Mouse (Mus musculus) stomach, embryonic 16.5 days (tissue): ENCODE measurements around the gene Cacna1s. TPM values are rescaled to one million over a fixed set of nuclear protein-coding genes. Genes with fewer than 3 reads are reported as not detected.

ENCODE experiments used
- ATAC-seq: fragments of 200-750 bp; cut with Nextera tagmentation; 2 replicates; pipeline ENCODE4 v1.8.0; 2017; ENCODE audit warnings: moderate number of reproducible peaks, moderate TSS enrichment; ENCODE audit not compliant: insufficient read depth, low FRiP score
- H3K27ac ChIP-seq: fragments of 300-500 bp; sonication (generic); 2 replicates; pipeline ENCODE4 v1.5.1; 2014; ENCODE audit warnings: low read length
- H3K27me3 ChIP-seq: fragments of 300-500 bp; sonication (generic); 2 replicates; pipeline ENCODE4 v1.6.1; 2014; ENCODE audit warnings: low read length, control low read depth, mixed read lengths; ENCODE audit not compliant: control insufficient read depth, insufficient read depth
- H3K36me3 ChIP-seq: fragments of 300-500 bp; sonication (generic); 2 replicates; pipeline ENCODE4 v1.6.1; 2014; ENCODE audit warnings: low read length; ENCODE audit not compliant: control insufficient read depth, insufficient read depth
- H3K4me1 ChIP-seq: fragments of 300-500 bp; sonication (generic); 2 replicates; pipeline ENCODE4 v1.6.1; 2014; ENCODE audit warnings: low read length, control low read depth, mixed read lengths; ENCODE audit not compliant: control insufficient read depth, insufficient read depth
- H3K4me2 ChIP-seq: fragments of 300-500 bp; sonication (generic); 2 replicates; pipeline ENCODE4 v1.6.1; 2014; ENCODE audit warnings: low read depth, low read length, mixed read lengths
- H3K4me3 ChIP-seq: fragments of 300-500 bp; sonication (generic); replicated peaks from 2 replicates; pipeline ENCODE4 v1.5.1; 2014; ENCODE audit warnings: mild to moderate bottlenecking, low read length
- H3K9ac ChIP-seq: fragments of 300-500 bp; sonication (generic); 2 replicates; pipeline ENCODE4 v1.6.1; 2014; ENCODE audit warnings: low read length
- H3K9me3 ChIP-seq: fragments of 300-500 bp; sonication (generic); replicated peaks from 2 replicates; pipeline ENCODE4 v1.6.1; 2016; ENCODE audit warnings: low read length, control low read depth; ENCODE audit not compliant: control insufficient read depth
- WGBS: fragments of 180-500 bp; shearing (Covaris S2); extraction: QIAGEN DNeasy Blood & Tissue Kit; methylation state at CpG from one replicate; pipeline ENCODE4 v1.1.7; 2014; 5-methylcytosine and 5-hydroxymethylcytosine counted together
- polyA plus RNA-seq: library from polyadenylated mRNA; unstranded; fragments of >200 nt; fragmentation: Nextera tagmentation; extraction: Ambion mirVana; gene quantifications from 2 replicates; pipeline ENCODE4 v1.2.1, GENCODE M21; 2015

Cacna1s gene
- polyA plus RNA-seq, 1 experiment from 2014 or later = 2.0 TPM

GRCm38 (mm10) chr1:136136547-136136946, 84.0 kb downstream of the Cacna1s start:
- Histone ChIP-seq H3K9ac (0 out of 2 replicates have a peak overlapping the region, but pooled peaks have one; percentile 9), H3K36me3 (no peaks in the 10 kb centered on the region), H3K4me1 (peaks cover 84% of the 10 kb centered on the region), H3K27me3 (no peaks in the 10 kb centered on the region), H3K27ac (peak overlapping the region; percentile 70), H3K4me2 (peak overlapping the region; percentile 23; the same call in 1 of the 2 replicates), H3K9me3 (no peaks in the 10 kb centered on the region), H3K4me3 (no peak overlapping the region)
- ATAC-seq = no peak
- WGBS = 49% methylated on average over 4 of the region's 4 CpGs

DNA sequence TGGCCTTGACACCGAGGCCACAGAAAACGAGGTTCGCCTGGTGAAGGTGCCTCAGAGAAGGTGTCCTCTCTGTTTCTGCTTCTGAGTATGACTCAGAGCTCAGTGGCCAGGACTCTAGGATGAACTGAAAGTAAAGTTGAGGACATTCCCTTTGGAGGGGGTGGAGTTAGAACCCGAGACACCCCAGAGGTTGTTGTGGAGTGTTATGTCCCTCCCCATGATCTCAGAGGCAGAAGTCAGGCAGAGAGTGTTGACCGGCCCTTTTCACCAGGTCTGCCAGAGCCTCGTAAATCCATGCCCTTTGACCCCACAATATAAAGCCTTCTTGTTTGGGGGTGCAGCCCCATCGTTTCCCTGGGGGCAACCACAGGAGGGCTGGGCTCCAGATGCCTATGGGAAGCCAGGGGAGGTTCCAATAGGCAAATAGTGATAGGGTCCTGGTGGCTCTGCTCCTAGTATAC, 84.6 kb downstream of the Cacna1s start:
- peak overlapping the region; percentile 42; the same call in 1 of the 2 replicates for H3K9ac ChIP-seq
- peak overlapping the region; percentile 70 for H3K27ac ChIP-seq
- peaks cover 81% of the 10 kb centered on the region for H3K4me1 ChIP-seq
- no peaks in the 10 kb centered on the region for H3K27me3 ChIP-seq
- 29% methylated on average over 7 of the region's 7 CpGs for WGBS
- H3K4me2 ChIP-seq = peak overlapping the region; percentile 23
- ATAC-seq = no peak
- H3K36me3 ChIP-seq = no peaks in the 10 kb centered on the region
- no peak overlapping the region for H3K4me3 ChIP-seq
- no peaks in the 10 kb centered on the region for H3K9me3 ChIP-seq

- Histone ChIP-seq H3K9ac (peak overlapping the region; percentile 42; the same call in 1 of the 2 replicates), H3K27ac (peak overlapping the region; percentile 70), H3K9me3 (no peaks in the 10 kb centered on the region), H3K4me3 (no peak overlapping the region), H3K36me3 (no peaks in the 10 kb centered on the region), H3K4me2 (peak overlapping the region; percentile 23; the same call in 1 of the 2 replicates), H3K4me1 (peaks cover 80% of the 10 kb centered on the region), H3K27me3 (no peaks in the 10 kb centered on the region)
- 4% methylated on average over 4 of the region's 4 CpGs for WGBS
- ATAC-seq = peak; percentile 6; the same call in 1 of the 2 replicates
These were observed 85.0 kb downstream of the Cacna1s start for GRCm38 (mm10) chr1:136137575-136137974.

DNA sequence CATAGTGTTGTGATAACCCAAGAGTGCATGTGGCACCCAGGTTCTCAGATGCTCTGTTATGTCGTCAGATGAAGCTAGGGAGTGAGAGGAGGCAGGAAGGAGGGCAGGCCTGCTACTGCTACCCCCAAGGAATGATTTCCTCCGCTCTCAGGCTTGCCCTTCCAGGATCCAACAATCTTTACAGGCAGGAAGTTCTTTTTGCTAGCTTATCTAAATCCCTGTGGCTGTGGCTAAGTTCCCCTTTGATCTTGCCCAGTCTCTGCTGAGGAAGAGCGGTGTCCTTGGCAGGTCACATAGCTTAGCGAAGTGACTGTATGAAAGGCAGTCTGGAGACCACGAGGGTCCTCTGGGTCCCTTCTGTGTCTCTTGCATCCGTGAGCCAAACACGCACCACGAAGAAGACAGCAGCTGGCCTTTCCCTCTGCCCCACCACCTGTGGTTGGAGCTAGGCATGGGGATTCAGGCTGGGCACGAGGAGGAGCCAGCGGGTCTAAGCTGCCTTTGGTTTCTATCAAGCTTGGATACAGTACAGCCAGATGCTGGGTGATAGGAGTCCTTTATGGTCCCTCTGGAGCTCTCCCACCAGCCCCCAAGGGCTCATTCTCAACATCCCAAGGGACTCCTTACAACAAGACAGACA, 85.8 kb downstream of the Cacna1s start:
- WGBS = 45% methylated on average over 10 of the region's 10 CpGs
- Histone ChIP-seq H3K9ac (0 out of 2 replicates have a peak overlapping the region, but pooled peaks have one; percentile 20), H3K36me3 (no peaks in the 10 kb centered on the region), H3K4me3 (no peak overlapping the region), H3K4me1 (peaks cover 76% of the 10 kb centered on the region), H3K9me3 (no peaks in the 10 kb centered on the region), H3K4me2 (no peak overlapping the region), H3K27me3 (no peaks in the 10 kb centered on the region), H3K27ac (peak overlapping the region; percentile 70; the same call in 1 of the 2 replicates)
- ATAC-seq = no peak

DNA sequence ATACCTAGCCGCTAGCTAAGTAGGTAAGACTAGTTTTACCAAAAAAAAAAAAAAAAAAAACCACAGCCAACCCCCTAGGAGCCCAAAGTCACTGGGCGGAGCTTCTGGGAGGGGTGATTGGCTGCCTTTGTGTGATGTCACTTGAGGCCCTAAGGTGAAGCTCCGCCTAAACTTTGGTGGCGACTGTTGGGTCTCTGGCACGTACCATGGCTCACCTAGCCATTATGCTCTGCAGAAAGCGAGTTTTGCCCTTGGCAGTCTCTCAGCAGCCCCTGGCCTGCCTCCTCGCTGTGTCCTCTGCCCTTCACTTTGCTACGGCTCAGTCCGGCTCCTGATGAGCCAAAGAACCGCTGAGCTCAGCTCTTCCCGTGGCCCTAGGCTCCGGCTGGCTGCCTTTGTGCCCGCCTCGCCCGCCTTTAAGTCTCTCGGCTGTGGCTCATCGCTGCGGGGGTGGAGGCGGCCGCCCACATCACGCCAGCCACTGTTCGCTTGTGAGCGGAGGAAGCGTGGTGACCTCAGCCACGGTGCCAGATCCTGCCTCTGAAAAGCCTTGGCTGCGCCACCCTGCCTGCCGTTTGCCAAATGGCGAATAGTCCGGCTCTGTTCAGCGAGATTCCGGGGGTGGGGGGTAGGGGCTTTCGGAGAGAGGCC, 87.6 kb downstream of the Cacna1s start:
- H3K27me3 ChIP-seq = no peaks in the 10 kb centered on the region
- peaks cover 58% of the 10 kb centered on the region for H3K4me1 ChIP-seq
- peak overlapping the region; percentile 55 for H3K4me3 ChIP-seq
- WGBS = 2% methylated on average over 32 of the region's 32 CpGs
- peak; percentile 63 for ATAC-seq
- H3K9ac ChIP-seq = peak overlapping the region; percentile 78
- peak overlapping the region; percentile 87 for H3K4me2 ChIP-seq
- no peaks in the 10 kb centered on the region for H3K9me3 ChIP-seq
- H3K36me3 ChIP-seq = no peaks in the 10 kb centered on the region
- peak overlapping the region; percentile 76 for H3K27ac ChIP-seq

- H3K9me3 ChIP-seq = no peaks in the 10 kb centered on the region
- H3K36me3 ChIP-seq = no peaks in the 10 kb centered on the region
- no peak overlapping the region for H3K27ac ChIP-seq
- no peak for ATAC-seq
- H3K9ac ChIP-seq = no peak overlapping the region
- no peak overlapping the region for H3K4me3 ChIP-seq
- no peak overlapping the region for H3K4me2 ChIP-seq
- peaks cover 45% of the 10 kb centered on the region for H3K4me1 ChIP-seq
- H3K27me3 ChIP-seq = no peaks in the 10 kb centered on the region
- 83% methylated on average over 11 of the region's 11 CpGs for WGBS
These were observed 88.8 kb downstream of the Cacna1s start for GRCm38 (mm10) chr1:136141176-136141950.

DNA sequence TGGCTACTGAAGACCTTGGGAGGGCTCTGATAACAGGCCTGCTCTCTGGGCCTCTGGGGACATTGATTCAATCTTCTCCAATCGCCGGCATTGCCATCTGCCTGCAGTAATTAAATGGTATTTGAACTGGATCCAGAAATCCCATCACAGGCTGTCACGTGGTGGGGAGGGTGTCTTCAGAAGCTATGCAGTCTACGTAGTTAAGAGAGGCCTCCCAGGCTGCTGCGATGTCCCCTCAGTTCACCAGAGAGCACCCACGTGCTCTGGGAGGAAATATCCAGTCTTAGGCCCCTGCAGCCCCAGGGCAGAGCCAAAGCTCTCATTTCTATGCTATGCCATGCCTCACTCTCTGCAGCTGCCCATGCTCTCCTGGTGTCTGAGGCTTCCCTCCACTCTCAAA, 89.8 kb downstream of the Cacna1s start:
- Histone ChIP-seq H3K36me3 (no peaks in the 10 kb centered on the region), H3K4me1 (peaks cover 35% of the 10 kb centered on the region), H3K27me3 (no peaks in the 10 kb centered on the region), H3K27ac (no peak overlapping the region), H3K4me3 (no peak overlapping the region), H3K4me2 (no peak overlapping the region), H3K9me3 (no peaks in the 10 kb centered on the region), H3K9ac (no peak overlapping the region)
- 50% methylated on average over 6 of the region's 6 CpGs for WGBS
- no peak for ATAC-seq

- H3K4me1 ChIP-seq = peaks cover 24% of the 10 kb centered on the region
- H3K4me2 ChIP-seq = no peak overlapping the region
- no peak for ATAC-seq
- no peaks in the 10 kb centered on the region for H3K27me3 ChIP-seq
- H3K36me3 ChIP-seq = no peaks in the 10 kb centered on the region
- H3K27ac ChIP-seq = no peak overlapping the region
- H3K9me3 ChIP-seq = no peaks in the 10 kb centered on the region
- H3K9ac ChIP-seq = no peak overlapping the region
- WGBS = 88% methylated on average over 10 of the region's 10 CpGs
- no peak overlapping the region for H3K4me3 ChIP-seq
These were observed 91.0 kb downstream of the Cacna1s start for GRCm38 (mm10) chr1:136143514-136143913.
